Mouse (Mus musculus) liver, postnatal 0 days (tissue): ENCODE data around the gene Acsbg1. TPM values are rescaled to one million over a fixed set of nuclear protein-coding genes. Genes with fewer than 3 reads are reported as not detected.

Experiments
- ATAC-seq: fragments of 200-750 bp; cut with Nextera tagmentation; 2 replicates; pipeline ENCODE4 v1.8.0; 2017; ENCODE audit warnings: mild to moderate bottlenecking, moderate library complexity
- DNase-seq: peaks from one replicate; pipeline ENCODE4 v3.0.0-alpha.2; 2016
- H3K27ac ChIP-seq: fragments of 300-500 bp; sonication (generic); 2 replicates; pipeline ENCODE4 v1.5.1; 2014; ENCODE audit warnings: antibody characterized with exemption, moderate library complexity, mild to moderate bottlenecking, low read depth
- H3K27me3 ChIP-seq: fragments of 300-500 bp; sonication (generic); 2 replicates; pipeline ENCODE4 v1.6.1; 2014; ENCODE audit warnings: low read length, control low read depth, mixed read lengths; ENCODE audit not compliant: insufficient read depth
- H3K36me3 ChIP-seq: fragments of 300-500 bp; sonication (generic); replicated peaks from 2 replicates; pipeline ENCODE4 v1.6.1; 2014; ENCODE audit warnings: mild to moderate bottlenecking, control low read depth, low read length, moderate library complexity, mixed read lengths; ENCODE audit not compliant: insufficient read depth
- H3K4me1 ChIP-seq: fragments of 300-500 bp; sonication (generic); 2 replicates; pipeline ENCODE4 v1.6.1; 2014; ENCODE audit warnings: antibody characterized with exemption, mild to moderate bottlenecking, control low read depth; ENCODE audit not compliant: insufficient read depth
- H3K4me2 ChIP-seq: fragments of 300-500 bp; sonication (generic); 2 replicates; pipeline ENCODE4 v1.6.1; 2014; ENCODE audit warnings: low read depth, mild to moderate bottlenecking, low read length, moderate library complexity, mixed read lengths
- H3K4me3 ChIP-seq: fragments of 300-500 bp; sonication (generic); 2 replicates; pipeline ENCODE4 v1.5.1; 2014; ENCODE audit warnings: low read depth, low read length
- H3K9ac ChIP-seq: fragments of 300-500 bp; sonication (generic); replicated peaks from 2 replicates; pipeline ENCODE4 v1.6.1; 2014; ENCODE audit warnings: mild to moderate bottlenecking, moderate library complexity
- H3K9me3 ChIP-seq: fragments of 300-500 bp; sonication (generic); 2 replicates; pipeline ENCODE4 v1.6.1; 2016; ENCODE audit warnings: mild to moderate bottlenecking, control low read depth, low read length, mixed read lengths
- CTCF ChIP-seq: sonication (generic); IDR thresholded peaks from 2 replicates; pipeline ENCODE4 v1.5.1; 2016; ENCODE audit warnings: antibody characterized with exemption, low read depth
- EP300 ChIP-seq: IDR thresholded peaks from 2 replicates; pipeline ENCODE4 v1.6.1; 2016; ENCODE audit warnings: antibody characterized with exemption, low read depth, mild to moderate bottlenecking
- WGBS: fragments of 180-500 bp; shearing (Covaris S2); extraction: QIAGEN DNeasy Blood & Tissue Kit; methylation state at CpG from one replicate; pipeline ENCODE4 v1.1.7; 2014; ENCODE audit not compliant: insufficient replicate concordance; 5-methylcytosine and 5-hydroxymethylcytosine counted together
- polyA plus RNA-seq: library from polyadenylated mRNA; unstranded; fragments of >200 nt; fragmentation: Nextera tagmentation; extraction: Ambion mirVana; gene quantifications from 2 replicates; pipeline ENCODE4 v1.2.1, GENCODE M21; 2015

The Acsbg1 gene
- polyA plus RNA-seq, 1 experiment from 2014 or later: 0.12 TPM

DNA sequence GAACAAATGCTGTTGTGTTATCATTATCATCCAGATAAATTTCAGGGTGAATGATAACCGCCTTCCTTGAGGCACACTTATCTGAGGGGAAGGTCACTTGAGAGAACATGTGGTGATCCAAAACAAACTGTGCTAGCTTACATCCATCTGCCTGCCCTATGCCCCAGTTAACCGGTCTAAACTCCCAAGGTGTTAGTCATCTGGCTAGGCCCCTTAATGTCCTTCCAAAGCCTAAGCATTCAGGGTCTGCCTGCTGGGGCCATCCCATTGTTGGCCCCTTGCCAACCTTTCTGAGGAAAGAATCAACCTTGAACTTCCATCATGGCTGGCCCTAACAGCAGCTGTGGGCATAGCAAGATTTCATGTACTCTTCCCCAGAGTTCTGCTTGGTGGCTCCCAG, 19.5 kb downstream of the Acsbg1 start:
- ATAC-seq: no peak
- Histone ChIP-seq H3K4me2 (no peak overlapping the region), H3K9me3 (no peaks in the 10 kb centered on the region), H3K4me1 (no peaks in the 10 kb centered on the region), H3K27me3 (no peaks in the 10 kb centered on the region), H3K36me3 (no peaks in the 10 kb centered on the region), H3K9ac (no peak overlapping the region), H3K4me3 (no peak overlapping the region), H3K27ac (no peak overlapping the region)
- 61% methylated on average over 2 of the region's 2 CpGs for WGBS
- DNase-seq: no peak
- no peak for TF ChIP-seq EP300
- TF ChIP-seq CTCF: no peak

DNA sequence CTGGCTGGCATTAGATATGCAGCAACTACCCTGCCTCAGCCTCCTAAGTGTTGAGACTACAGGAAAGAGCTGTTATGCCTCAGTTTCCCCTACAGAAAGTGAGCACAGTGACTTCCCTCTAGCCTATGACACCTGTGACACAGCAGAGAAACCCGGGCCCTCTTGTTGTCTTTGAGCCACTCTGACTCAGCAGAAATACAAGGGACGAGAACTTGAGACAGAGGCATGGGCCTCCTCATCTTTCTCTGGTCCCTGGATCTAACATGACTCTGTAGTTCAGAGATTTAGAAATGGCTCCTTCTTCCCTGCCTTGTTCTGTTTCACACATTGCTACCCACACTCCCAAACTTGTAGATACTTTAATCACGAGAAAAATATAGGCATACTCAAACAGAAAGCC, 20.1 kb downstream of the Acsbg1 start:
- TF ChIP-seq CTCF (no peak), EP300 (no peak)
- Histone ChIP-seq H3K9ac (no peak overlapping the region), H3K9me3 (no peaks in the 10 kb centered on the region), H3K4me2 (no peak overlapping the region), H3K4me3 (no peak overlapping the region), H3K27ac (no peak overlapping the region), H3K36me3 (no peaks in the 10 kb centered on the region), H3K27me3 (no peaks in the 10 kb centered on the region), H3K4me1 (no peaks in the 10 kb centered on the region)
- DNase-seq: no peak
- 42% methylated on average over 3 of the region's 3 CpGs for WGBS
- ATAC-seq: no peak

DNA sequence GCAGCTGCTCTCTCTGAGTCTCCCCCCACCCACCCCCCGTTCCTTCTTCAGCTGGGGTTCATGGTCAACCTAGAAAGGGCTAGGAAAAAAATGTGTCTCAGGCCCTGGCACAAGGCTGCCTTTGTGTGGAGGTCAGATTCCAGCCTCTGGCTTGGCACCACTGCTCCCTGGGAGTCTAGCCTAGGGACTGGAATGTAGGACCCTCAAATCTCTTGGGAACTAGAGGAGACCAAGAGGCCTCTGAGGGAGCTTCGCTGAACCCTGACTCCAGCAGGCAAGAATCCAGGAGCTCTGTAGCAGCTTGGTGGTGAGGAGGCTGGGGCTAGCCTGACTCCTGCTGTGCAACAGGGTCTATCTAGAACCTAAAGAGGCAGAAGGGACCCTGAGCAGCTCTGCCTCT, 22.5 kb downstream of the Acsbg1 start:
- no peak overlapping the region for H3K9ac ChIP-seq
- H3K4me1 ChIP-seq: no peaks in the 10 kb centered on the region
- TF ChIP-seq EP300 (no peak), CTCF (no peak)
- no peak overlapping the region for H3K27ac ChIP-seq
- H3K27me3 ChIP-seq: no peaks in the 10 kb centered on the region
- H3K9me3 ChIP-seq: no peaks in the 10 kb centered on the region
- WGBS: 49% methylated on average over 2 of the region's 2 CpGs
- no peaks in the 10 kb centered on the region for H3K36me3 ChIP-seq
- H3K4me3 ChIP-seq: no peak overlapping the region
- no peak for ATAC-seq
- no peak overlapping the region for H3K4me2 ChIP-seq
- DNase-seq: no peak

DNA sequence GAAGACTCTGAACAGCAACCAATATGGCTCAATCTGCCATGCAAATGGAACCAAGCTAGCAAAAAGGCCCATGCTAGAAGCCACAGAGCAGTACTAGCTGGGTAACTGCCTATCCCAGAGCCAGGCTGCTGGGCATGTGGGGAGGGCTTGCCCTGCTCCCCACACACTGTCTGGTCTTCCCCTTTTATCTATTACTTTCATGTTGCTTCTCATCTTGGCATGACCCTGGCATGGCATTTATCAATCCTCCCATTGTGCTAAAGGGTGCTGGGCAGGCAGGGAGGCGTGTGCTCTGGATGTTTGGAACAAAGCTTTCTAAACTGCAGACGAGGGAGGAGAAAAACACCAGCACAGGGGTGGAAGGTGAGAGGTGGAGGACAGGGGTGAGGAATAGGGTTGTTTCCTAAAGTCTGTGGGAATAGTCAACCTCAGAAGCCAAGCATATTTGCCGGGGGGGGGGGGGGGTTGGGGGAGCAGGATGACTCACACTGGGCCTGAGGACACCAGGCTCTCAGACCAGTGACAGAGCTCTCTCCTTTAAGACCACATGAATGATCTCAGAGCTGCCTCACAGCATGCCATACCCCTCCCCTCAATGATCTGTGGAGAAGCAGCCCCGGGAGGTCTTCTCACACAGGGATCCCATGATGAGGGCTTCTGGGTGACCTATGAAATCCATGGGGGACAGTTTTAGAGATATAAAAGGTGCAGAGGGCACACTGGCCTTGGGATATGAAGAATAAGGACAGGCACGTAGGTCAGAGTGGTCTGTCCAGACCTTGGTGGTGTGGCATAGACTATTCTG, 24.0 kb downstream of the Acsbg1 start:
- Histone ChIP-seq H3K27ac (no peak overlapping the region), H3K9ac (no peak overlapping the region), H3K4me2 (no peak overlapping the region), H3K9me3 (no peaks in the 10 kb centered on the region), H3K4me1 (no peaks in the 10 kb centered on the region), H3K4me3 (no peak overlapping the region), H3K27me3 (no peaks in the 10 kb centered on the region), H3K36me3 (no peaks in the 10 kb centered on the region)
- no peak for DNase-seq
- TF ChIP-seq CTCF (no peak), EP300 (no peak)
- WGBS: 60% methylated on average over 5 of the region's 5 CpGs
- no peak for ATAC-seq

DNA sequence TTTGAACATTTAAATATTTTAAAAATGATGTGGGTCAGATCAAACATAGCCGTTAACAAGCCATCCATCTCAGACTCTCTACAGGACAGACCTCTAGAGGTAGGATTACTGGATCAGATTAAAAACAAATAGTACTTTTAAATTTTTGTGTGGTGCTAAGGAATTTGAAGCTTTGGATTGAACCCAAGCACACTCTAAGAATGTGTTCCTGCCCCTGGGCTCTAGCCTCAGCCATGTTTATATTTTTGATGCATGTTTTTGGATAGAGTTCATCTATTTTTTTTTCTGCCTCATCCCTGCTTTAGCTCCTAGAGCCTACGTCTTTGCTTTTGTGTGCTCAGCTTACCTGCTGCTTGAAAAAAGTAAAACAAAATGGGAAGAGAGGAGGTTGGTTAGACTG, 28.3 kb downstream of the Acsbg1 start:
- WGBS: 74% methylated on average over 2 of the region's 2 CpGs
- no peaks in the 10 kb centered on the region for H3K27me3 ChIP-seq
- H3K9me3 ChIP-seq: no peaks in the 10 kb centered on the region
- no peak for ATAC-seq
- H3K4me2 ChIP-seq: no peak overlapping the region
- H3K4me3 ChIP-seq: no peak overlapping the region
- H3K36me3 ChIP-seq: no peaks in the 10 kb centered on the region
- no peak for DNase-seq
- H3K27ac ChIP-seq: no peak overlapping the region
- no peaks in the 10 kb centered on the region for H3K4me1 ChIP-seq
- TF ChIP-seq CTCF (no peak), EP300 (no peak)
- no peak overlapping the region for H3K9ac ChIP-seq

DNA sequence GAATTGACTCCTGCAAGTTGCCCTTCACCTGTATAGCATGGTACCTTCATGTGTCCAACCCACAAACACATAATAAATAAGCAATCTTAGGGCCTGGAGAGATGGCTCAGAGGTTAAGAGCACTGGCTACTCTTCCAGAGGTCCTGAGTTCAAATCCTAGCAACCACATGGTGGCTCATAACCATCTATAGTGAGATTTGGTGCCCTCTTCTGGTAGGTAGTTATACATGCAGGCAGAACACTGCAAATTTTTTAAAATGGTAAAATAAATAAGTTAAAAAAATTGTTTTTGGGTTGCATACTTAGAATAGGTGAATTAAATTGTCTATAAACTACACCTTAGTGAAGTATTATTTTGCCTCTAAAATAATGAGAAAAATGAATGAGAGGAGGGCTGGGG, 30.8 kb downstream of the Acsbg1 start:
- Histone ChIP-seq H3K27ac (no peak overlapping the region), H3K36me3 (no peaks in the 10 kb centered on the region), H3K27me3 (no peaks in the 10 kb centered on the region), H3K4me1 (no peaks in the 10 kb centered on the region), H3K9ac (no peak overlapping the region), H3K4me3 (no peak overlapping the region), H3K9me3 (no peaks in the 10 kb centered on the region), H3K4me2 (no peak overlapping the region)
- DNase-seq: no peak
- no peak for ATAC-seq
- TF ChIP-seq CTCF: peak; percentile 44
- no peak for TF ChIP-seq EP300
